Mouse (Mus musculus): ENCODE data around the gene Pkib.
A peak's percentile ranks its signal among the peaks of the same experiment; 100 is the strongest.

Pkib gene

GRCm38 (mm10) chr10:57741351-57741750 is 109.6 kb downstream of the Pkib start:
- no peak for DNase-seq

- no peak for DNase-seq
Observed at GRCm38 (mm10) chr10:57743045-57743444, 111.3 kb downstream of the Pkib start.

DNA sequence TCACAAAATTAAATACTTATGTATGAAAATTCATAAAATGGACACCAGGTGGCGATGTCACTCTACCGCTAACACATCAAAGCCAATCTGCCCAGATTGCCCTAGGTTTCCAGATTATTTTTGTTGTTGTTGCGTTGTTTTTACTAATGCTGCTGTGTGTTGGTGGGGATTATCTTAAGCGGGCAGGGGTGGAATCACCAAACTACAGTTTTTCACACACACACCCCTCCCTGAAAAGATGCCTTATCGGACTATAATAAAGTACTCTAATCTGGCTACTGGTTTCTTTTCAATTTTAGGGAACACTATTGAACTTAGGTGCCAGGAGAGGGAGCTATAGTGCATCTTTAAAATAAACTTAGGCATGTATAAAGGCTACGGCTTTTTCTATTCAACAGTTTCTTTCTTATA is 111.8 kb downstream of the Pkib start:
- DNase-seq: no peak

- no peak for DNase-seq
Observed at GRCm38 (mm10) chr10:57744128-57744765, 112.5 kb downstream of the Pkib start.

DNA sequence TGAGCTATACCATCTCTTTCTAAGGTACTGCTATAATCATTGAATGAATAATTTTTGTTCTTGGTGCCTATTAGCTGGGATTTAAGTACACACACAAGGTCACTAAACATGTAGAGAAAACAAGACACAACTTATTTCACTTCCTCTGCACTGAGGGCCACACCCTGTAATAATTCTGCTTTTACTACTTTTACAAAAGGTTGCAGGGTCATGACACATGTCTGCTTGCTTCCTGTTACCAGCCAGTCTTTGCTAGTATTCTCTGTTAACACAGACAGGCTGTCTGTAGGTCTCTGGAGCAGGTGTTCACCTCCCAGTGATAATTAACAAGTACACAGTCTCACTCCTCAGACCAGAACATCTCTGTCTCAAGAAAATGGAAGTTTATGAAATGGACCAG is 113.7 kb downstream of the Pkib start:
- DNase-seq: no peak

- DNase-seq: no peak
Observed at GRCm38 (mm10) chr10:57747127-57747526, 115.3 kb downstream of the Pkib start.

GRCm38 (mm10) chr10:57753343-57753742 is 121.6 kb downstream of the Pkib start:
- DNase-seq: peak in 1 of 2 experiments; percentile 11

- DNase-seq: no peak
Observed at GRCm38 (mm10) chr10:57755201-57755736, 123.5 kb downstream of the Pkib start.

- no peak for DNase-seq
Observed at GRCm38 (mm10) chr10:57758999-57759398, 127.2 kb downstream of the Pkib start.

GRCm38 (mm10) chr10:57760694-57761093 is 128.9 kb downstream of the Pkib start:
- DNase-seq: no peak

GRCm38 (mm10) chr10:57763044-57763443 is 131.3 kb downstream of the Pkib start:
- DNase-seq: no peak

- no peak for DNase-seq
Observed at GRCm38 (mm10) chr10:57783289-57784130, 151.7 kb downstream of the Pkib start.

DNA sequence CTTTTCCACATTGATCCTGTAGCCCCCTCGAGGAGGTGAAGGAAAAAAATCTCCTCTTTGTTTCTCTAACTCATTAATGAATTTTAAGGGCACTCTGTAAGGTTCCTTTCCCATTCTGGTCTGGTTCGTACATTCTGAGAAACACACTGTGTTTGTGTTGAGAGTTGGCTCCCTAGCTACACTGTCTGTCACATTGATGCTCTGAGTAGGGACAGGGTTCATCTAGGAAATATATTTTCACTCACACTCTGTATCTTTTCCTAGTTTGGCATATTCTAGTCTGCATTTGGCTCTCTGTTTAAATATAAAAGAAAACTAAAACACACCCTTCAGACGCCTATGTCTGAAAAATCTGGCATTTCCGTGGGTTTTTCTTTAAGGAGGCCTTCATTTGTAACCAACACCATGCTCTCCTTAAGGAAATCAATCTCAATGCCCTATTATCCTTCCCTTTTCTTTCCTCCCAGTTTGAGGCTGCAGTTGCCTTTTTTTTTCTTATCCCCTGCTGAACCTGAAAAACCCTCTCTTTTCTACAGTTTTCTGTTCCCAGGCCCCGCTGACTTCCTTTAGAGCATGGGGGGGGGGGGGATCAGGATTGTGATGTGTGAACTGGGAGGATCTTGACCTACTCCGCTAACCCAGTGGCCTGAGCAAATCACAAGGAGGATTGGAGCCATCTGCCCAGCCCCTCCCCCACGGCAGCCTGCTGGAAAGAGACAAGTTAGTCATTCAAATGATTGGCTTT is 152.5 kb downstream of the Pkib start:
- DNase-seq: no peak

GRCm38 (mm10) chr10:57784876-57785150 is 153.0 kb downstream of the Pkib start, which contains the start of gene Fabp7:
Gene Fabp7 (plus strand): TSS chr10:57784881.
- no peak for DNase-seq

GRCm38 (mm10) chr10:57785552-57785951 is 153.8 kb downstream of the Pkib start:
- DNase-seq: no peak

Measured in thymus, adult 18-20 months (tissue).